Mouse (Mus musculus) liver, adult (tissue): ENCODE measurements at regions not wholly inside any gene's neighbourhood (a gene's known extent, or its start where the extent isn't known, plus 50 kb on each side); places are given as distances from the start of the nearest gene placed in this dataset.

ENCODE experiments used
- GATA4 ChIP-seq: IDR thresholded peaks from 2 replicates; pipeline ENCODE4 v1.6.1; 2014; ENCODE audit warnings: mild to moderate bottlenecking, low read length; ENCODE audit not compliant: insufficient replicate concordance

- no peak for TF ChIP-seq GATA4
These were observed 89.9 kb upstream of the Tspan2 start for GRCm38 (mm10) chr3:102644276-102644940.

GRCm38 (mm10) chr3:102648450-102648849, 85.9 kb upstream of the Tspan2 start:
- TF ChIP-seq GATA4, result no peak

GRCm38 (mm10) chr3:102654962-102655361, 79.4 kb upstream of the Tspan2 start:
- TF ChIP-seq GATA4, result no peak

GRCm38 (mm10) chr3:102657116-102657515, 77.2 kb upstream of the Tspan2 start:
- no peak for TF ChIP-seq GATA4

DNA sequence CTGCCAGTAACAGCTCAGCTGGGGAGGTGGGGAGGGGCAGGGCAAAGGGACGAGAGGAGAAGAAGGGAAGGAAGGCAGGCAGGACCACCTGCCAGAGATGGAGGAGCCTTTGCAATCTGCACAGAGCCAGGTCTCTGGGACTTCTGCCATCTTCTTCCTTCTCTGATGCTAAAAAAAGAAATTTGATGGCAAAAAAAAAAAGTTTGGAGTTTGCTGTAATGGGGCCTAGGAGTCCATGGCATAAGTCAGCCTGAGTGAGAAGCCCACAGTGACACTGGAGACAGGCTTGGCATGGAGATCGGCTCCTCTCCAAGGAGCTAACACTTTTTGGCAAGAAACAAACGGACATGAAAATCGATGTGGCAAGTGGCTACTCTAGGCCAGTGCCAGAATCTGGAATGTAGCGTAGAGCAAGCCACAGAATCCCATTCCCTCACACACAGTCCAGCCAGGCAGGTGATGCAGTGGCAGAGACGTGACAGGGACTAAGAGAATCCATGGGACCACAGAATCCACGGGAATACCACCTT, 76.7 kb upstream of the Tspan2 start:
- TF ChIP-seq GATA4, result no peak

- no peak for TF ChIP-seq GATA4
These were observed 75.0 kb upstream of the Tspan2 start for GRCm38 (mm10) chr3:102659352-102659751.

DNA sequence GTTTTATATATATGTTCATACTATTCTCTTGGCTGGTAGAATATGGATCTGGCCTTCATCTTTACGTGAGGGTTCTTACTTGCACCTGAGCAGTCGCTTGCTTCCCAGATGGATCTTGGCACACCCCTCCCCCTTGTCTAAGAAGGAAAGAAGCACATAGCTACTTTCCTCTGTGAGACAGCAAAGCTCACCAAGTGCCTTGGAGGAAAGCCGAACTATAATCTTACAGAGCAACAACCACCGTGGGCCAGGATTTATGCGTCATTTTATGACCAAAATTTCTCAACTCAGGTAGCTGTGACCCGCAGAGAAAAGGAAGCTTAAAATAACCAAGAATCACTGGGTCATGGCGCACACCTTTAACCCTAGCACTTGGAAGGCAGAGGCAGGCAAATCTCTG, 73.0 kb upstream of the Tspan2 start:
- no peak for TF ChIP-seq GATA4

GRCm38 (mm10) chr3:102663711-102664110, 70.6 kb upstream of the Tspan2 start:
- TF ChIP-seq GATA4, result no peak

DNA sequence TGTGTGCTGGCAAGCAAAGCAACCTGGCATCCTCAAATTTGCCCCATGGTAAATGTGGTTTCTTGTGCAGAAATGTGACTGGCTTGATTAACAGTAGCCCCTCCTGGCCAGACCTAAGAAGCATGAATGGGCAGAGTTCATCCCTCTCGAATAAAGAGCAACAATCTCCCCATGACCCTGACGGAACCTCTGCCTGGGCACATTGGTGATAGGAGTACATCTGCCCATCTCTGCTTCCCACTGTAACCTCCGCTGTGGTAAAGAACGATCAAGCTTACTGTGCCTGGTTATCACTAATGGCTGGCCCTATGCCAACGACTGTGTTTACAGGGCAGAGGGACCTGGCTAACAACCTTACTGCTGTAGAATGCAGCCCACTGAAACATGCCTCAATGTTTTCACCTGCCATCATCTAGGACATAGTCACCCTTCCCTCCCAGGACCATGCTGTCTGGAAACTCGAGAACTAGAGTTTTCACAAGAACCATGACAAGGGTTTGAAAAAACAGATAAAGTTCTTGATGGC, 69.6 kb upstream of the Tspan2 start:
- TF ChIP-seq GATA4, result no peak

DNA sequence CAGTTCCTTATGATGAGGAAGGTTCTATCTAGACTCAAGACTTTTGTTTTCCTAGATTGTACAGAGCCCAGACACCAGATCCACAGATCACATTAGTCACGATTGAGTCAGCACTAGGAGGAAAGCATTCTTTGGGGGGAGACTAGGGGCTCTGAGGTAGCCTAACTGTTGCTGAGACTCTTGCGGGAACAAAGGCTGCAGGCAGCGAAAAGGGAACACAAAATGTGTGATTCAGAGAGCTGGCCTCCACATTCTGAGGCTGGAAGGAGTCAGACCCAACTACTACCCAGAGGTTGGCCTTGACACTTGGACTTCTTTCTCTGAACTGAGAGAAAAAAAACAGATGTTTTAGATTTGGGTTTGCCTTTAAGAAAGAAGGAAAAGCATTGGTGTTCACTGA, 66.5 kb upstream of the Tspan2 start:
- no peak for TF ChIP-seq GATA4

- TF ChIP-seq GATA4, result no peak
These were observed 65.8 kb upstream of the Tspan2 start for GRCm38 (mm10) chr3:102668556-102668955.

- TF ChIP-seq GATA4, result peak; percentile 72
These were observed 64.4 kb upstream of the Tspan2 start for GRCm38 (mm10) chr3:102669951-102670350.

DNA sequence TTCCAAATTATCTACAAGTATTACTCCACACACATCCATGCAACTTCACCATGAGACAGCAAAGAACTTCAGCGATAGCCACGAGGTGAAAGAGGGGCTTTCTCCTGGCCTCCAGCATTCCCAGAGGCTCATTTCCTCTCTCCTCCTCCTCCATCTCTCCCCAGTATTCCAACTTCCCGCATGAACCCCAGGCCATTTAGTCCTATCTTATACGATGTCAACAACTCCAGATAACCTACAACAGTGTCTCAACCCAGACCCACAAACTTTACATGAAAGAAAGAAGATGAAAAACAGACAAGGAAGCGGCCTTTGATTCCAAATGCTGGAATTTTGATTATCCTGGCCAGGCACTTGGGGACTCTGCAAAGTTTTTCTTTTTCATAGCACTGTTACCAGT, 63.8 kb upstream of the Tspan2 start:
- TF ChIP-seq GATA4, result peak; percentile 6; the same call in 1 of the 2 replicates

- no peak for TF ChIP-seq GATA4
These were observed 63.4 kb upstream of the Tspan2 start for GRCm38 (mm10) chr3:102670972-102671371.

- TF ChIP-seq GATA4, result no peak
These were observed 60.8 kb upstream of the Tspan2 start for GRCm38 (mm10) chr3:102673506-102673905.

DNA sequence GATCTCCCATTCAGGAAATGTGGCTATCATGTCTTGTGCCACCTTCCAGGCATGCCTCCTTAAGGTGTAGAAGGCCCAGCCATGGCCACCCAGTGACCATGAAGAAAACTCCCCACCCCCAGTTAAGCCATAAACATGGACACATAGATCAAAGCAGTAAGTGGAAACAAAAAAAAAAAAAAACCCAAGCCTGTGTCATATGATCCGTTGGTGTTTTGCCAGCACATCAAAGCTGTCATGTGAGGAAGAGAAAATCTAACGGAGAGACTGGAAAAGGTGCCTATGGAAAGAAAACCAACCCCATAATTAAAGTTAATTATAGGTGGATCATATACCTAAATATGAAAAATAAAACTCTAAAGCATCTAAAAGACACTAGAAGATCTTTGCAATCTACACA, 60.3 kb upstream of the Tspan2 start:
- no peak for TF ChIP-seq GATA4

DNA sequence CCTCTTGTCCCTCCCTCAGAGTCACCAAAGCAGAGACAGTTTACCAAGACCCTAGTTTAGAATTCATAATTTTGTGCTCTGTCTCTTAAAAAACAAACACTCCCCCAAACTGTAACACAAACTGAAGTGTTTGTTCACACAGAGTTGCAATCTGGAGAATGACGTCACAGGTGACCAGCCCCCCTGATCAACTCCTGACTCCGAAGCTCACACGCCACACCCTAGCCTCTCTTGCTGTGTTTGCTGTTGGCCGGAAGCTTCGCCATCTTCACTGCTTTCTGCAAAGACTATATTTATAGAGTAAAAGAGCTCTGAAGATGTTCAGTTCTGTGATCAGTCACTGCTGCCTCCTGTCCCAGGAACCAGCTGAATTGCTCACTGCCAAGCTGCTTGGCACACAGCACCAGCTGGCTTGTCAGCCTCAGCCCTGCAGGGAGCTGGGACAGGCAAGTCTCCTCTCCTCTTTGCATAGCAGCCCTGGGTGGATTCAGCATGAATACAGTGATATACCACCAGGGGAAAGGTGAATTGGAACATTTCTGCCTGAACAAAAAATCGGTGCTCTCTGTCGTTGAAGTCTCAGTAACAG, 57.3 kb upstream of the Tspan2 start:
- no peak for TF ChIP-seq GATA4

DNA sequence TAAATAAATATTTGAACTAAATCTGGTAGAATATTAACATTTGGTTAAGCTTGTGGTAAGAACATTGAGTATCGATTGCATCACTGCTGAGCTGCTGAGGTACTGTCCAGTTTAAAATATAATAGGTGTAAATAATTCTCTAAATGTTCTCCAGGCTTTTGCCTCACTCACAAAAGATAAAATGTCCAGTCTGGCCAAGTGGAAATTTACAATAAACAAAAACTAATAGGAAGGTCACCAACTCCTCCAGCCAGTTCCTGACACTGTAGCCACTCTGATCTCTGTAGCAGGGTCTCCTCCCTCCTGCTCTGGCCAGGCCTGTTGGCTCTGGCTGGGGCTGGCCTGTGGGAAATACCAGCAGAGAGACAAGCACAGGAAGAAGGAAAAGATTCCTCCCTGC, 55.8 kb upstream of the Tspan2 start:
- TF ChIP-seq GATA4, result peak; percentile 70
